8 mouse cellular contexts compared by ENCODE assay signal in the genomic region with DNA sequence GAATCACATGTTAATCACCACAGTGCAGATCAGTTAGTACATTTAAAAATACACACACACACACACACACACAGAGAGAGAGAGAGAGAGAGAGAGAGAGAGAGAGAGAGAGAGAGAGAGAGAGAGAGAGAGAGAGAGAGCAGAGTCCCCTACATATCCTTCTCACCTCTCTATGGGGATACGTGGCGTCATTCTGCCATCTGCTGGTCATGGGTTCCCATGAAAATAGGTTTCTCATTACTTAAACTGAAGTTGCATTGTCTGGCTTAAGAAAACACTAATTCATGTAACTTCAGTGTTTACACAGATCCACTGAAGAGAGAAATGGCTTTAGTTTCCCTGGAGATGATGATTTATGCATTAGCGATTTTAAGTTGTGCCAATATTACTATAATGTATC.
DNase-seq lines count a peak whose midpoint lies in the region; ATAC-seq and TF ChIP-seq lines count a peak whose summit lies in the region.
"Not testable (repeated sequence)": the region's sequence is repeated elsewhere in the genome, so short reads cannot be mapped to it uniquely, and the experiment has no call there.

No protein-coding gene starts in this region.

- not testable (repeated sequence) for TF ChIP-seq CTCF in thymus, adult 2 months (IDR thresholded peaks at IDR 0.05; ENCODE audit: borderline replicate concordance, control insufficient read depth, extremely low read depth, insufficient read depth, low read length, poor library complexity)

- not testable (repeated sequence) for H3K4me1 ChIP-seq in thymus, adult 2 months (replicated peaks; ENCODE audit: control insufficient read depth, insufficient read depth, low read length)

- H3K27ac ChIP-seq in thymus, adult 2 months (ENCODE audit: control insufficient read depth, insufficient read depth, low read length), result not testable (repeated sequence)

- WGBS in thymus, adult 2 months, result 16% methylated on average over 3 of the region's 3 CpGs

- DNase-seq in B cell, adult 2 months, result peak; percentile 38 to 46
- DNase-seq in CD8-positive naive resting alpha-beta T cell, adult 2 months (ENCODE audit: low read depth in 2 of 2, low spot score in 2 of 2), result peak; percentile 1 to 25
- peak; percentile 25 for DNase-seq in T-cell, adult 2 months (ENCODE audit: low spot score)
- DNase-seq in naive thymus-derived CD4-positive, alpha-beta T cell, adult 2 months (ENCODE audit: low read depth), result peak; percentile 62
- peak; percentile 29 for DNase-seq in thymus, adult 2 months
- DNase-seq in thymus, postnatal 4 days, result peak; percentile 38

- not testable (repeated sequence) for H3K4me3 ChIP-seq in thymus, adult 2 months (ENCODE audit: control insufficient read depth, insufficient read depth, low read length)

- not testable (repeated sequence) for H3K36me3 ChIP-seq in thymus, adult 2 months (ENCODE audit: control insufficient read depth, insufficient read depth, low read length)

- H3K27me3 ChIP-seq in thymus, adult 2 months (ENCODE audit: control insufficient read depth, insufficient read depth, low read length), result not testable (repeated sequence)

- TF ChIP-seq POLR2A in thymus, adult 2 months (IDR thresholded peaks at IDR 0.05; ENCODE audit: control insufficient read depth, extremely low read depth, insufficient read depth, low read length, poor library complexity), result not testable (repeated sequence)

- peak; percentile 79 for ATAC-seq in common myeloid progenitor, adult 5-6 weeks (replicated peaks; ENCODE audit: low read depth, poor library complexity, severe bottlenecking)
- peak; percentile 64 for ATAC-seq in inflammation-experienced regulatory T-cells, adult 6 months
